Mouse (Mus musculus): ENCODE results near the gene Arhgap42.

Arhgap42 gene

DNA sequence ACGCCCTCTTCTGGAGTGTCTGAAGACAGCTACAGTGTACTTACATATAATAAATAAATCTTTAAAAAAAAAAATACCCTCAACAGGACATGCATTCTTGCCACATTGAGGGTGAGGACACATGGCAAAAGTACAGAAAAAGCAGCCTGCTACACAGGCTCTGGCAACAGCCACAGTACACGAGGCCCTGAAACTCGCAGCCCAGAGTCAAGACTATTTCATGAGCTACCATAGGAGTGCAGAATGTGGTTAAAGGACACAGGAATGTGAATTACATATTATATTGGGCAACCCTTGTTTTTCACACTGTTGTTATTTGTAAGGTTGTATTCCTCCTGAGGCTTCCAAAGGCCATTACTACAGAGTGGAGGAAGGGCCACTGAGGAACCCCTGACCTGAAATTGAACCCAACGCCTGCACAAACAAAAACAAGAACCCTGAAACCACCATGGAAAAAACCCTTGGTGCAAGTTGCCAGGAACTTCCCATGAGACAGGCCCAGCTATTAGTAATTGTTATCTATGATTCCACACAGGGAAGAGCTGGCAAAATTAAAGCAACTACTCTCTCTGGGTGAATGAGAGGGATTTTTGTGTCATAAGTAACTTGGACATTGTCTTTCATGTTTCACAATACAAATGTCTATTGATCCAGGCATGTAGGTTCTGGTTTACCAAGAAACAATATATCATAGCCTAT, 109.8 kb downstream of the Arhgap42 start:
- DNase-seq = no peak

DNA sequence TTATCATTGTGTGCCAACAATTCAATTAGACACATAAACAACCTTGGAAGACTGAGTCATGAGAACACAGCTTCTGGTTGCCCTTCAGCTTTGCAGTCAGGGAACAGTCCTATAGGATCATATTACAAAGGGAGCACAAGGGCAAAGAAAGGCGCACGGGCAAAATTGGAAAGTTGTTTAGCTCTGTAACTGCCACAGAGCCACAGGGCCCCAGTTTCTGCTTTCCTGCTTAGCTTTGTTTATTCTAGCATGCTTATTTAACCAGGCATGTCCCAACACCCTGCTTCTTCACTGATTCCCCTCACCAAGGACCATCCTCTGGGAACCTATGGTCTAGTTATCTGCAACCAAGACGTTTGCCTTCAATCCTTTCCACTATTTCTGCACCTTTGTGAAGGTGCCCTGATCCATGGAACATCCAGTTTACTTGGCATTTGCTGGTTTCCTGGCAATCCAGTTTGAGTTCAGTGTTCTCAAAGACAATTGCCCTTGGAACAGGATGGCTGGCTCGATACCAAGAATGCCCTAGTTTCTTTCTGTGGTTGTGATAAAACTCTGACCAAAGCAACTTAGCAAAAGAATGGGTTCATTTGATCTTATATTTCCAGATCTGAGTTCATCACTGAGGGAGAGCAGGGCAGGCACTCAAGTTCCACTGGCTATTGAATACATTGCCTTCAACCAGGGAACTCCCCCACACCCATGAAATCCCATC, 111.7 kb downstream of the Arhgap42 start:
- DNase-seq = no peak

GRCm38 (mm10) chr9:9124156-9124555, 114.7 kb downstream of the Arhgap42 start:
- DNase-seq = no peak

GRCm38 (mm10) chr9:9114266-9114665, 124.6 kb downstream of the Arhgap42 start:
- DNase-seq = no peak

DNA sequence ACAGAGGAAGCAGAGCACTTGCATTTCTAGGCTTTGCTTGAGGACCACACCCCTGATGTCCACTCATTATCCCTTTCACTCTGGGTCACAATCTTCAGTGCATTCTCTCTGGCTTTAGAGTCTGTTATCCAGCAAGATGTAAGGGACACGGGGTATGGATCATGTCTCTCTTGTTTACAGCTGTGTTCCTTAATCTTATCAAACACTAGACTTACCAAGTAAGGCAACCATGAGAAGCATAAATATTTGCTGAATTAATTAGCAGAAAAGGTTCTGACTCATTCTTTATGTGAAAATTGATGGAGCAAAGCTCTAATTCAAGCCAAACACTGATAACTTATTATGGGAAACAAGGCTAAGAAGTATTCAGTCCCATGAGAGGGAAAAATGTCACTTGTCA, 125.1 kb downstream of the Arhgap42 start:
- no peak for DNase-seq

DNA sequence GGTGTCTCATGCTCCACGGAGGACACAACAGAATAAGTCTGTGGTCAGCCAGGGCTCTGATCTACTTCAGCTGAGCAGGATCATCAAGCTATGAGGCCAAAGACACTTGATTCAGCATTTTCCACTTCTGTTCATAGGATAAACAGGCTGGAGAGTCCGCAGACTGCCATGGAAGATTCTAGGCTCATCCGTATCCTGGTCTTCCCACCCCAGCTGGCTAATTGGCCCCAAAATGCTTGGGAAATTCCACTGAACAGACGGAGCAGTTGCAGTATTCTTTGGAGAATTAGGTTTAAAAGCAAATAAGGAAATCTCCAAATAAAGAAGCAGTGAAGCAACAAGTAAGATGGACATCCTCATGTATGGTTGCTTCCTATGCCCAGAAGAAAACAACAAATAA, 126.0 kb downstream of the Arhgap42 start:
- no peak for DNase-seq

GRCm38 (mm10) chr9:9107697-9108096, 131.2 kb downstream of the Arhgap42 start:
- no peak for DNase-seq

- DNase-seq = no peak
These were observed 134.1 kb downstream of the Arhgap42 start for GRCm38 (mm10) chr9:9104761-9105160.

DNA sequence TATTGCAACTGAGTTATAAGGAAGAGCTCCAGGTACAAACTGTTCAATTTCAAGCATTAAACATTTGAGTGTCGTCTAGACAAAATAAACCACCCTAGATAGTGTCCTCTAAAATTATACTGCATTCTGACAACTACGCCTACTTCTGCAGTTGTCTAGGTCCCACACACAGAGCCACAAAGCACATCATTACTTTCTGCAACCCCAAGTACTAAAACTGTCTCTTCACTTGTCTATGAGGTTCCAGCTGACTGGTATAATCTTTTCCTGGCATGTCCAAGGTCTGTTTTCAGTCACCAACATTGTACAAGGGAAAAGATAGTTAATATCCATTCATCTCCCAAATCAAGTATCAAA, 136.8 kb downstream of the Arhgap42 start:
- DNase-seq = no peak

GRCm38 (mm10) chr9:9101482-9102157, 137.3 kb downstream of the Arhgap42 start:
- DNase-seq = no peak

DNA sequence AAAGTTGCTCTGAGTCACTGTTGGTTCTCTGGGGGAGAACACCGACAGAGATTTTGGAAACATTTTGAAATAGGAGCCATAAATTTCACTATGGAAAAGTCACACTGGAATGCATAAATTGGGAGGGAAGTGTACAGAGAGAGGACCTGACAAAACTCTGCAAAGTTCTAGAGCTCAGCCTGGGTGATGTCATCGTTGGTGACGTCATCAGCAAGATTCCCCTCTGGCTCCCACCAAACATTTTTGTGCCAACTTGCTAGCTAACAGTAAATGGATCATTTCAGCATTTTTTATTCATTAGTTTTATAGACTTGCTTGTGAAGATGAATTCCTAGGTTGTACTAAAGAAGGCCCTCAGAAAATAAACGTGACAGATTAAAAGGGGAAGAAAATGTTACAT, 137.8 kb downstream of the Arhgap42 start:
- DNase-seq = no peak

- no peak for DNase-seq
These were observed 141.1 kb downstream of the Arhgap42 start for GRCm38 (mm10) chr9:9097835-9098234.

- no peak for DNase-seq
These were observed 142.1 kb downstream of the Arhgap42 start for GRCm38 (mm10) chr9:9096761-9097160.

DNA sequence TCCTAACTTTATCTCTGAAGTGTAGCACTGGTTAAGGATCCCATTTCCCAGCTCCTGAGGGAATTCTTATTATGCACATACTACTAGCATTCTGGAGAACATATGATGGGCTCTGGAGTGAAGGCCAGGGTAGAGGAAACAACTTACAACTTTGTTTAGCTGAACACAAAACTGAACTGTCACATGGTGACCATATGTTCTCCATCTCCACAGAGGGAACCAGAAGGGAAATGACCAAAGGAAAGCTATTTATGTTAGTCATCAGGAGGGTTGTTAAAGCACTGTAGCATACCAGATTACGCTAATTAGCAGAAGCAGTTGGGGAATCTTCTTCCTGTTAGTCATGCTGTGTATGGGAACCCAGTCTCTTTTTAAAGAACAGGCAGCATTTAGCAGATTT, 145.8 kb downstream of the Arhgap42 start:
- no peak for DNase-seq

GRCm38 (mm10) chr9:9083441-9083840, 155.5 kb downstream of the Arhgap42 start:
- DNase-seq = no peak

DNA sequence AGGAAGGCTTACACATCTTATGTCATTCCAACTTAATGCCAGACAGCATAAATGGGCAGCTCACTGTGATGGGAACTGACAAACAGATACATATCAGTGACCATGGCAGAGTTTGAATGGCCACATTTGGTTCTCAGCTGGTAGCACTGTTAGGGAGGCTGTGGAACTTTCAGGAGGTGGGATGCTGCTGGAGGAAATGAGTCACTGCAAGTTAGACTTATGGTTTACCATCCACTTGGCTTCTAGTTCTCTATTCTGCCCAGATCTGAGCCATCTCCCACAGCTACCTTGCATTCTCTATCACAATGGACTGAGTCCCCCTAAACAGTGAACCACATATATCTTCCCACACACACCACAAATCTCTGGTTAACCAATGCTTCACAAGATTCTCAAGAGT, 186.0 kb downstream of the Arhgap42 start:
- no peak for DNase-seq

DNA sequence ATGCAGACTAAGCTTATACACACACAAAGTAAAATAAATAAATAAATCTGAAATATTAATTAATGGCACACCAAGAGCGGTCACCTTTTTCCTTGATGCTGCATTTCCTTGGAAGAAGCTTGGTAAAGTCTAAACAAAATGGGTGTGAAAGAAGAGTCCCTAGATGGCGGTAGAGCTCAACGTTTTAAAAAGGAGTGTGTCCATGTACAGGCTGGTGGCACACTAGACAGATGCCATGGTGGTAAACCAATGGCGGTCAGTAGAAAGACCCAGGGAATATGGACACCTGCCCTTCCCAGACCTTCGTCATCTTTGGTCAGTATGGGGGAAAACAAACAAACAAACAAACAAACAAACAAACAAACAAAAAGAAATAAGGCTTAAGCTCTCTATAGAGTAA, 187.7 kb downstream of the Arhgap42 start:
- no peak for DNase-seq

- DNase-seq = no peak
These were observed 189.7 kb downstream of the Arhgap42 start for GRCm38 (mm10) chr9:9049202-9049601.

DNA sequence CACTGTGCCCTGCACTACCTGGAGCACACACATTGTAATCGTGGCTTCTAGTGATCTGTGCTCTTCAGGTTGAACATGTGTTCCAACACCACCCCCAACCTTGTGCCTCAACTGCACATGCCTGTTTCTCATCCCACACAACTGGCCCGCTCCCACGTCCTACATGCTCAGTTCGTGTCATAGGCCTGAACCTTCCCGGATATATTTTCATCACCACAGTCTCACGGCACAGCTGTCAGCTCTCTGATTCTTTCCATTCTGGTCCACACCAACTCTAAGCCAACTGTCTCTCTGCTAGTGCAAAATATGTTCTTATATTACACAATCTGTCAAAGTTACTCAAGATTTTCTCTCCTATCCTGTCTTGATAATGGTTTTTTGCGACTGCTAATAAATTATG, 197.9 kb downstream of the Arhgap42 start:
- no peak for DNase-seq

DNA sequence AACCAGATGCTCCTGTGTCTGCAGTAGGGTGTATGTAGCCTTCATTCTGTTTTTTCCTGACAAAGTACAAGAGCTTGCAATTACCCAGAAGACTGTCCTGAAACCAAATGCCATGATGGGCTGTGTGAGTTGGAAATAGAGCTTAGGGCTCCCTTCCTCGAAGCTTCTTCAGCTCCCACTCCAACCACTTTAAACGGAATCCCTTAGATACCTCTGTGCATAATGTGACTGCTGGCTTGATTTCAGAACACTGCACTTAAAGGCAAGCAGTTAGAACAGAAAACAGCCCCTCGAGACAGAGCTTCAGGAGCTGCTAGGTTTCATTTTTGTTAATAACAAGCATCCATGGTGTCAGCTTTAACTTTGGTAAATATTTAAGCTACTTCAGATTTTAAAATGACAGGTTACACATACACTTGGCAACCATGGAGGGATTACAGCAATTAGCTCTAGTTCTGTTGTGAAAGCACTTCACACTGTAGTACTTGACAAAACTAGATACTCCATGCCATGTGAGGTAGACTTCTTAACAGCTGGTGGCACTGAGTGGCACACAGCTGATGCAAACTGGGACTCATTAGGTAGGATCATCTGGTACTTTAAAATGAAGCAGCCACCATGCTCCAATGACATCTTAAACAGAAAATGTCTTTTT, 201.8 kb downstream of the Arhgap42 start:
- DNase-seq = no peak

- DNase-seq = no peak
These were observed 211.0 kb downstream of the Arhgap42 start for GRCm38 (mm10) chr9:9027904-9028303.

DNA sequence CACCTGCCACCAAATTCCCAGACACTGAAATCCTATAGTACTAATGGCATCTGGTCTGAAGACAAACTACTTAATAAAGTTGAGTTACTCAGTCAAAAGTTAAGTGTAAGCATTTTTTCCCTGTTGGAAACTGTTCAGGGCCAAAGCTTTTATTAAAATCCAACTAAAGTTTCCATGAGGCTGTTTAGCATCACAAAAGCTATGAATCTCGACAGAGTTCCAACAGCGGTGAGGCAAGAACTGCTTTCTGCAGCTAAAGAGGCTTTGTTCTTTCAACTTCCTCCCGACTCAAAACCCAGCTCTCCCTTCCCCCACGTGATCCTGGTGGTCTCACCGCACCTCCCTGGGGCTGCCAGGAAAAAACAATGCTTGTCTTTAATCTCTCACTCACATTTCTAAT, 211.5 kb downstream of the Arhgap42 start:
- no peak for DNase-seq

- DNase-seq = no peak
These were observed 223.8 kb downstream of the Arhgap42 start for GRCm38 (mm10) chr9:9015108-9015507.

DNA sequence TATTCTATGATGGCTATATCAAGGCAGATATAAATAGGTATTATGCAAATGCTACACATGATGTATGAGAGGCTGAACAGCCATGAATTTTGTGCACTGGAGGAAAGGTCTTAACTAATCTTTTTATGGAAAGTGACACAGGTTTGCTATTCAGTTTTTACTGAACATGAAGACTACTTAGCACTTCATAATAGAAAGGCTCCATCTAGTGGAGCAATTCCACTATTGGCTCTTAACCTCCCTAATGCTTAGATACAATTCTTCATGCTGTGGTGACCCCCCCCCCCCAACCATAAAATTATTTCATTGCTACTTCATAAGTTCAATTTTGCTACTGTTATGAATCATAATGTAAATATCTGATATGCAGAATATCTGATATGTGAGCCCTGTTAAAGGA, 237.7 kb downstream of the Arhgap42 start:
- DNase-seq = no peak
